Mouse (Mus musculus) spleen, adult 2 months (tissue): Measurements from ENCODE around the gene Hlx. TPM values are rescaled to one million over a fixed set of nuclear protein-coding genes. Genes with fewer than 3 reads are reported as not detected.

Experiments
- DNase-seq, 2 experiments: peaks; one replicate each; pipeline versions ENCODE4 v3.0.0 to v3.0.0-alpha.2; 2012 to 2021; ENCODE audit warnings: low spot score in 2 of 2, low read depth in 1 of 2
- H3K27ac ChIP-seq: fragments of 200-500 bp; 2 replicates; pipeline ENCODE4 v1.5.1; 2012; ENCODE audit warnings: low read length, inconsistent platforms; ENCODE audit not compliant: insufficient read depth
- H3K27me3 ChIP-seq: fragments of 200-500 bp; 2 replicates; pipeline ENCODE4 v1.6.1; 2012; ENCODE audit warnings: mild to moderate bottlenecking, moderate library complexity, low read length, inconsistent platforms; ENCODE audit not compliant: control insufficient read depth, insufficient read depth
- H3K36me3 ChIP-seq: fragments of 200-500 bp; 2 replicates; pipeline ENCODE4 v1.6.1; 2012; ENCODE audit warnings: mild to moderate bottlenecking, low read length, inconsistent platforms; ENCODE audit not compliant: control insufficient read depth, insufficient read depth
- H3K4me1 ChIP-seq: fragments of 200-500 bp; 2 replicates; pipeline ENCODE4 v1.6.1; 2011; ENCODE audit warnings: inconsistent platforms; ENCODE audit not compliant: control insufficient read depth, insufficient read depth, insufficient read length
- H3K4me3 ChIP-seq: fragments of 200-500 bp; 2 replicates; pipeline ENCODE4 v1.5.1; 2011; ENCODE audit warnings: mild to moderate bottlenecking, inconsistent platforms; ENCODE audit not compliant: insufficient read depth, insufficient read length; ENCODE audit errors: extremely low read depth
- CTCF ChIP-seq: fragments of 200-500 bp; IDR thresholded peaks from 2 replicates; pipeline ENCODE4 v1.5.1; 2011; ENCODE audit warnings: mild to moderate bottlenecking, inconsistent platforms; ENCODE audit not compliant: insufficient read depth, insufficient read length, insufficient replicate concordance; ENCODE audit errors: extremely low read depth
- POLR2A ChIP-seq: fragments of 200-500 bp; IDR thresholded peaks from 2 replicates; pipeline ENCODE4 v1.6.1; 2011; ENCODE audit warnings: low read depth, low read length, inconsistent platforms
- WGBS: fragments of 180-500 bp; shearing (Covaris S2); methylation state at CpG from one replicate; pipeline ENCODE4 v1.1.7; 2018; 5-methylcytosine and 5-hydroxymethylcytosine counted together
- polyA plus RNA-seq: library from polyadenylated mRNA; depleted of rRNA; stranded (reverse); fragments of >200 nt; gene quantifications from 2 replicates; pipeline ENCODE4 v1.2.3, GENCODE M21; 2012

The Hlx gene
- polyA plus RNA-seq, 1 experiment, result 24.1 TPM

DNA sequence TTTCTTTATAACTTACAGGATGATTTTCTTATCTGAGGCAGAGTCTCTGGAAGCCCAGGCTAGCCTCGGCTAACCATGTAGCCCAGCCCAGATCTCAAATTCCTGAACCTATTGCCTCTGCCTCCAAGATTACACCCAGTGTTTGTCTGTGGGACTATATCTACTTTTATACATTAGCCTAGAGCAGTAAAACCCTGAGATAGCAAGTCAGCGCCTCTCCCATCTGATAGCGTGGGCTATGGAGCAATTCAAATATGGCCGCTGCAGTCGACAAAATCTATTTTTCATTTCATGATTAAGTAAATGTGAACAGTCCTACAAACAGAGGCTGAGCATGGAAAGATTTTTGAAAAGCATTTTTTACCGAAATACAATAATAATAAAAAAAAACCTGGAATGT is 16.7 kb downstream of the Hlx start:
- TF ChIP-seq CTCF, result no peak
- no peak for TF ChIP-seq POLR2A
- Histone ChIP-seq H3K4me3 (no peak overlapping the region), H3K27me3 (peaks cover 24% of the 10 kb centered on the region), H3K36me3 (no peaks in the 10 kb centered on the region), H3K4me1 (peaks cover 5% of the 10 kb centered on the region; the same call in 1 of the 2 replicates), H3K27ac (no peak overlapping the region)
- WGBS, result 67% methylated on average over 6 of the region's 6 CpGs
- DNase-seq, result no peak

DNA sequence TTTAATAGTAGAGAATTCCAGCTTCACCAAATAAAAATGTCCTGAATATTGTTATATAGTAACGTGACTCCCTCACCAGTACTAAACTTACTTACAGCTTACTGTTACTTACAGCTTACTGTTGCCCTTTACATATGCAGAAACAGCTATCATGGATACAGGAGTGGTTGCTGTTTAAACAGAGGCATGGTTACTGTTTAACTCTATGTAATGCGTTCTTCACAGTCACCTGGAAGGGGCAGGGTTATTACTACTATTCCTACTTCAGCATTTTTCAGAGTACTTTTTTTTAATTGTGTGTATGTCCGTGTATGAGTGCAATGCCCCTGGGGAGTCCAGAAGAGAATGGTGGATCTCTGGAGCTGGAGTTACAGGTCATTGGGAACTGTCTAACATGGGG is 17.9 kb downstream of the Hlx start:
- 86% methylated on average over 3 of the region's 3 CpGs for WGBS
- Histone ChIP-seq H3K4me3 (no peak overlapping the region), H3K27me3 (peaks cover 16% of the 10 kb centered on the region), H3K27ac (no peak overlapping the region), H3K4me1 (peaks cover 5% of the 10 kb centered on the region; the same call in 1 of the 2 replicates), H3K36me3 (no peaks in the 10 kb centered on the region)
- no peak for DNase-seq
- TF ChIP-seq CTCF, result no peak
- TF ChIP-seq POLR2A, result no peak

DNA sequence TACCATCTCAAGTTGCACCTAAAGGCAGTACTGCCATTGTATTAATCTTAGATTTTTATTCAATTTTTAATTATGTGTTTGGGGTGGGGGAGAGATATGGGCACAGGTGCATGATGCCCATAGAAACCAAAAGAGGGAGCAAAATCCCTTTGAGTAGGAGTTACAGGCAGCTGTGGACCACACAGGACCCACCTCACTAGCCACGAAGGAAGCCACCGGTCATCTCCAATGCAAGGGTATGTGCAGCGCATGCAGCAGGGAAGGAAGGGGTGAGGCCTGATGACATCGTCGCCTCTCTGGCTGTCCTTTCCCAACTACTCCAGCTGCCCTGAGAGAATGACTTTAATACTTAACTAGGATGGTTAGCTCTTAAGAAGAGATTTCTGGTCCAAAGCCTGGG is 18.7 kb downstream of the Hlx start:
- DNase-seq, result no peak
- Histone ChIP-seq H3K4me3 (no peak overlapping the region), H3K27ac (no peak overlapping the region), H3K4me1 (peaks cover 5% of the 10 kb centered on the region; the same call in 1 of the 2 replicates), H3K27me3 (peaks cover 14% of the 10 kb centered on the region), H3K36me3 (no peaks in the 10 kb centered on the region)
- 84% methylated on average over 5 of the region's 5 CpGs for WGBS
- no peak for TF ChIP-seq CTCF
- no peak for TF ChIP-seq POLR2A

DNA sequence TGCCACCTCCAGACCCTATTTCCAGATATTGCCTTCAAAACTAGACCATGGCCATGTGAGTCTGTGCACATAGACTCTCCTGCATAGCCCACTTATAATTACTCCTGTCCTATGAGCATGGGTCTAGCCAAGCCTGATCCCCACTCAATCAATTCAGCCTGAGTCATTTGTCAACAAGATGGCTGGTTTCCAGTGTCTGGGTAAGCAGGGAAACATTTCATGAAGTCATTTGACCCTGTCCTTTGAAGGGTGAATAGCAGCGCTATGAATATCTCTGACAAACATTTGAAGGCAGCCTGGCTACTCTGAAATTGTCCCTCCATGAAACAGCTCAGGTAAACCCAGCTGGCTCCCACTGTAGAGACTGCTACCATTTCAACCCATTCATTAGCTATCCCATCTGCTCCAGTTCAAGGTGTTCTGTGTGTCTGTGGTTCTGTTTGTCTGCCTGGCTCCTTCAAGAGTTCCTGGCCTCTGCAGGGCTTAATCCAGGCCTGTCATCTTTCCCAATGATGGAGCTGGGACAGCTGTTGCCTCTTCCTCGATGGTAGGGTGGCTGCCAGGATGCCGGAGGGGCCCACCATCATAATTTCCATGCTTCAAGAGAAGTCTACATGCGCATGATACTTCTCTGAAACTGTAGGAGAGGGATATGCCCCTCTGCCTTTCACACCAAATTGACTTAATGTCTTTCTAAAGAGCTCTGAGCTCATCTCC is 24.7 kb downstream of the Hlx start:
- WGBS, result 84% methylated on average over 4 of the region's 4 CpGs
- TF ChIP-seq POLR2A, result no peak
- TF ChIP-seq CTCF, result no peak

DNA sequence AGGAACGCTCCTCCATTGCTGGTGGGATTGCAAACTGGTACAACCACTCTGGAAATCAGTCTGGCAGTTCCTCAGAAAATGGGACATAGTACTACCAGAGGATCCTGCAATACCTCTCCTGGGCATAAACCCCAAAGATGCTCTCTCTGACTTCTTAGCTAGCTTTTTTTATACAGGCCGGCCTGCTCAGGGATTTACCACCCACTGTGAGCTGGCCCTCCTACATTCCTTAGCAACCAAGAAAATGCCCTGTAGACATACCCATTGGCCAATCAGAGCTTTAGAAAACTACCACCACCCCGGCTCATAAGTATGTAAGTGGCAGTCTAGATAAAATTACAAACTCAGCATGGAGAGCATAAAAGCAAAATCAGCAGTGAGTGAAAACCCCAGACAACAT is 27.5 kb downstream of the Hlx start:
- 83% methylated on average over 3 of the region's 3 CpGs for WGBS
- Histone ChIP-seq H3K36me3 (no peaks in the 10 kb centered on the region), H3K4me1 (no peaks in the 10 kb centered on the region), H3K27ac (no peak overlapping the region), H3K4me3 (no peak overlapping the region), H3K27me3 (no peaks in the 10 kb centered on the region)
- DNase-seq, result no peak
- TF ChIP-seq POLR2A, result no peak
- TF ChIP-seq CTCF, result no peak

More for the DNA sequence above, 24.7 kb downstream of the Hlx start:
- no peaks in the 10 kb centered on the region for H3K36me3 ChIP-seq
- no peak for DNase-seq
- no peaks in the 10 kb centered on the region for H3K27me3 ChIP-seq
- no peak overlapping the region for H3K27ac ChIP-seq
- no peaks in the 10 kb centered on the region for H3K4me1 ChIP-seq
- H3K4me3 ChIP-seq, result no peak overlapping the region

DNA sequence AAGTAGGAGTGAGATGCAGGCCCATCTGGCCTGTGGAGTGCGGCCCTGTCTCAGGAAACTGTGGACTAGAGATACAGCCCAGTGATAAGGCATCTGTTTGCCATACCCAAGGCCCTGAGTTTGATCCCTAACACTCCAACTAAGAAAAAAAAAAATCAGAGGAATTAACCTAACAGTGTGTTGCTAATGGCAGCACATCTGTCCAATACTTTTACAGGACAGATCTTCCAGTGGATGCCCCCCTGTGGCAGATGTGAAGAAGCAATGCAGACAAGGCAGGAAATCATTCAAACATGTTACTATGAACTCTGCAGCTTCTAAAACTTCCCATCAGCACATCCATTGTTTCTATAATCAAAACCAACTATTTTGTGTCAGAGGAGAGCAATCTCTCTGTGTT is 33.1 kb downstream of the Hlx start:
- no peak for DNase-seq
- 94% methylated on average over 1 of the region's 1 CpGs for WGBS
- no peaks in the 10 kb centered on the region for H3K27me3 ChIP-seq
- no peak overlapping the region for H3K27ac ChIP-seq
- H3K4me3 ChIP-seq, result no peak overlapping the region
- TF ChIP-seq POLR2A, result no peak
- TF ChIP-seq CTCF, result no peak
- H3K36me3 ChIP-seq, result no peaks in the 10 kb centered on the region
- no peaks in the 10 kb centered on the region for H3K4me1 ChIP-seq

DNA sequence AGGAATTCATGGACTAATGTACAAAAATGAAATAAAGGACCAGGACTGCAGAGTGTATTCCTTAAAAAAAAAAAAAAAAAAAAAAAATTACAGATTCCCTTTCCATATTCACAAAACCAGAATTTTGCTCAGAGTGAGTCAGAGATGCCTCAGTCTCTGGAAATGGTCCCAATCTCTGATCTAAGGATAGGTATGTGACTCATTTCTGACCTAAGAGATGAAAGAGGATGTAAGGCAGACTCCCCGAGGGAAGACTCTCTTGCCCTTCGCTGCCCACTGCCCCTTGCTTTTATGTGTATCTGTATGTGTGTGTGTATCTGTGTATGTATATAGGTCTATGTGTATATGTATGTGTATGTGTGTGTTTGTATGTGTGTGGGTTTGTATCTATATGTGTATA is 37.0 kb downstream of the Hlx start:
- DNase-seq, result no peak
- Histone ChIP-seq H3K27me3 (no peaks in the 10 kb centered on the region), H3K4me1 (peaks cover 2% of the 10 kb centered on the region; the same call in 1 of the 2 replicates), H3K36me3 (no peaks in the 10 kb centered on the region), H3K4me3 (no peak overlapping the region), H3K27ac (no peak overlapping the region)
- TF ChIP-seq CTCF (no peak), POLR2A (no peak)
- 61% methylated on average over 2 of the region's 2 CpGs for WGBS
